Mouse (Mus musculus): Measurements from ENCODE around the gene Myadm.

DNA sequence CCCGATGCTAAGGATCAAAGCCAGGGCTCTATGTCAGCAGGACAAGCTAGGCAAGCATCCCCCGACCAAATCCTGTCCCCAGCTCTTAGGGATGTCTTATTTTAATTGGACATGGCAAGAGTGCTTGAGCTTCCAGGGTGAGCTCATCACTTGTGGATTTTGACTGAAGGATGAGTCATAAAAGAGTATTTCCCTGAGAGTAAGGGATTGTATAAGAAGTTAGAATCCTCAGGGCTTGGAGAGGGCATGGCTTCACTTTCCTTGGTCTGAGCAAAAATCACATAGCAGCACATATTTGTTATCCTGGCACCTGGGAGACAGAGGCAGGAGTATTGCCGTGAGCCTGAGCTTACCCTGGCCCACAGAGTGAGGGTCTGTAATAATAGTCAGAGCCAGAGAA, 32.0 kb downstream of the Myadm start:
- TF ChIP-seq POLR2A (IDR thresholded peaks at IDR 0.05; ENCODE audit: borderline replicate concordance, extremely low read depth, insufficient read depth, insufficient read length, poor library complexity, severe bottlenecking): no peak
- no peak for TF ChIP-seq CTCF (IDR thresholded peaks at IDR 0.05; ENCODE audit: borderline replicate concordance, extremely low read depth, insufficient read depth, insufficient read length)
